ENCODE assay signal across 8 mouse cellular contexts in the genomic region with DNA sequence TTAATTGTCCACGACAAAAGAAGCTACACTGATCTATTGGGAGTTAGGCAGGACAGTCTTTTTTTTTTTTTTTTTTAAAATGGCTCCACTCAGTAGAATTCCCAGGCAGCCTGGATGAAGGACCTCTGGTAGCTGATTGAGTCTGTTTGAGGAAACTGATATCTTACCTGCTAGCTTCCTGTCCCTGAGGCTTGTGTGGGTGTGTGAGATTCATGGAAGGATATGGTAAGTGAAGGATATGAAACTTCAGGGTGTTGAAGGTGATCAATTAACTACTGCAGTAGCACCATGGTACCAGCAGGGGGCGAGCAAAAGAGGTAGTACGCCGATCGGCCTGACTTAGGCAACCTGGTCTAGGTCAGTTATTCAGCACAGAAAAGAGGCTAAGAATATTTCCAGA. TPM values are rescaled to one million over a fixed set of nuclear protein-coding genes. Genes with fewer than 3 reads are reported as not detected.
DNase-seq lines count a peak whose midpoint lies in the region; ATAC-seq lines count a peak whose summit lies in the region.

No protein-coding gene starts in this region.

- 15% methylated on average over 5 of the region's 5 CpGs for WGBS in embryonic facial prominence, embryonic 11.5 days
- WGBS in limb, embryonic 10.5 days, result 14% methylated on average over 5 of the region's 5 CpGs

- no peaks in the 10 kb centered on the region for H3K36me3 ChIP-seq in embryonic facial prominence, embryonic 11.5 days (replicated peaks; ENCODE audit: control insufficient read depth, insufficient read depth, low read depth, low read length)
- no peaks in the 10 kb centered on the region for H3K36me3 ChIP-seq in limb, embryonic 10.5 days

- DNase-seq in layer of hippocampus, postnatal 10 days (ENCODE audit: low spot score in 2 of 2), result peak; percentile 48 to 63
- DNase-seq in layer of hippocampus, adult 9-10 months (ENCODE audit: low spot score), result no peak
- peak; percentile 73 for DNase-seq in ES-CJ7 (ENCODE audit: low read depth, low spot score)
- peak; percentile 78 for DNase-seq in adrenal gland, postnatal 10 days
- peak; percentile 85 for DNase-seq in embryonic facial prominence, embryonic 11.5 days (ENCODE audit: low spot score)
- DNase-seq in limb, embryonic 10.5 days (ENCODE audit: low spot score), result peak; percentile 72
- DNase-seq in urinary bladder, postnatal 10 days (ENCODE audit: low spot score), result no peak

- H3K27me3 ChIP-seq in embryonic facial prominence, embryonic 11.5 days (ENCODE audit: control insufficient read depth, insufficient read depth, low read length), result no peaks in the 10 kb centered on the region
- H3K27me3 ChIP-seq in limb, embryonic 10.5 days (ENCODE audit: low read depth, poor library complexity, severe bottlenecking), result no peaks in the 10 kb centered on the region

- H3K9me3 ChIP-seq in embryonic facial prominence, embryonic 11.5 days (replicated peaks; ENCODE audit: control insufficient read depth, low read length), result no peaks in the 10 kb centered on the region
- no peaks in the 10 kb centered on the region for H3K9me3 ChIP-seq in limb, embryonic 10.5 days (replicated peaks)

- H3K9ac ChIP-seq in embryonic facial prominence, embryonic 11.5 days (replicated peaks; ENCODE audit: low read length), result no peak overlapping the region

- H3K4me1 ChIP-seq in embryonic facial prominence, embryonic 11.5 days (ENCODE audit: control insufficient read depth, insufficient read depth, low read length), result no peaks in the 10 kb centered on the region
- no peaks in the 10 kb centered on the region for H3K4me1 ChIP-seq in limb, embryonic 10.5 days

- no peak overlapping the region for H3K4me2 ChIP-seq in embryonic facial prominence, embryonic 11.5 days (ENCODE audit: low read depth, low read length)

- ATAC-seq in embryonic facial prominence, embryonic 11.5 days (replicated peaks; ENCODE audit: insufficient number of reproducible peaks, low FRiP score, low TSS enrichment, low read depth), result no peak
- ATAC-seq in neutrophil, adult 5-6 weeks (ENCODE audit: extremely low read depth, insufficient number of reproducible peaks, low FRiP score, poor library complexity, severe bottlenecking), result peak; percentile 78; the same call in 1 of the 2 replicates

- no peak overlapping the region for H3K4me3 ChIP-seq in embryonic facial prominence, embryonic 11.5 days (ENCODE audit: low read depth, low read length)
- no peak overlapping the region for H3K4me3 ChIP-seq in limb, embryonic 10.5 days

- H3K27ac ChIP-seq in embryonic facial prominence, embryonic 11.5 days (replicated peaks; ENCODE audit: low read depth, low read length), result no peak overlapping the region
- no peak overlapping the region for H3K27ac ChIP-seq in limb, embryonic 10.5 days

RNA-seq across cellular contexts. Expression of gene Umps, which starts 29.2 kb away (rescaled TPM):
- 10 to 100 TPM; 17.1 to 18.5 TPM for total RNA-seq in layer of hippocampus, postnatal 10 days (2021)
- total RNA-seq in adrenal gland, postnatal 10 days (2021), result 10 to 100 TPM; 31.9 to 36.4 TPM
- 90.4 and 91.0 TPM in 2 replicates for polyA plus RNA-seq in embryonic facial prominence, embryonic 11.5 days (2014; fragmentation: Nextera tagmentation; extraction: Ambion mirVana)
- polyA plus RNA-seq in limb, embryonic 10.5 days (2016; fragmentation: Nextera tagmentation; extraction: Ambion mirVana), result 107 and 119 TPM in 2 replicates
- 12.8 and 13.0 TPM in 2 replicates for total RNA-seq in neutrophil, adult 5-6 weeks (2017)

Comparison
In these comparisons a context has a peak if more than half of its experiments do, and no peak if none do; other contexts are left out.
1. DNase-seq: peak in layer of hippocampus, postnatal 10 days (2 of 2), ES-CJ7 (single experiment), adrenal gland, postnatal 10 days (single experiment), embryonic facial prominence, embryonic 11.5 days (single experiment) and limb, embryonic 10.5 days (single experiment); none in layer of hippocampus, adult 9-10 months (single experiment) and urinary bladder, postnatal 10 days (single experiment).